Mouse (Mus musculus) left cerebral cortex, postnatal 10 days (tissue): ENCODE data around the gene Zscan21. TPM values are rescaled to one million over a fixed set of nuclear protein-coding genes. Genes with fewer than 3 reads are reported as not detected.

ENCODE experiments used
- DNase-seq, 2 experiments: peaks; one replicate each; pipeline ENCODE4 v3.0.0; 2021 to 2022; ENCODE audit warnings: low spot score in 2 of 2, mixed read lengths in 1 of 2; ENCODE audit errors: extremely low spot score in 1 of 2
- intact Hi-C: fragments of 180-260 bp; cut with DNase I; formaldehyde crosslinking; loops from one replicate; pipeline ENCODE4 v1.15.1; 2025
- total RNA-seq, 2 experiments: library from RNA; stranded (reverse); gene quantifications; 2 replicates each; pipeline ENCODE4 v1.2.3; 2021

Gene Zscan21
- total RNA-seq = 10 to 100 TPM; 21.8 to 26.1 TPM

DNA sequence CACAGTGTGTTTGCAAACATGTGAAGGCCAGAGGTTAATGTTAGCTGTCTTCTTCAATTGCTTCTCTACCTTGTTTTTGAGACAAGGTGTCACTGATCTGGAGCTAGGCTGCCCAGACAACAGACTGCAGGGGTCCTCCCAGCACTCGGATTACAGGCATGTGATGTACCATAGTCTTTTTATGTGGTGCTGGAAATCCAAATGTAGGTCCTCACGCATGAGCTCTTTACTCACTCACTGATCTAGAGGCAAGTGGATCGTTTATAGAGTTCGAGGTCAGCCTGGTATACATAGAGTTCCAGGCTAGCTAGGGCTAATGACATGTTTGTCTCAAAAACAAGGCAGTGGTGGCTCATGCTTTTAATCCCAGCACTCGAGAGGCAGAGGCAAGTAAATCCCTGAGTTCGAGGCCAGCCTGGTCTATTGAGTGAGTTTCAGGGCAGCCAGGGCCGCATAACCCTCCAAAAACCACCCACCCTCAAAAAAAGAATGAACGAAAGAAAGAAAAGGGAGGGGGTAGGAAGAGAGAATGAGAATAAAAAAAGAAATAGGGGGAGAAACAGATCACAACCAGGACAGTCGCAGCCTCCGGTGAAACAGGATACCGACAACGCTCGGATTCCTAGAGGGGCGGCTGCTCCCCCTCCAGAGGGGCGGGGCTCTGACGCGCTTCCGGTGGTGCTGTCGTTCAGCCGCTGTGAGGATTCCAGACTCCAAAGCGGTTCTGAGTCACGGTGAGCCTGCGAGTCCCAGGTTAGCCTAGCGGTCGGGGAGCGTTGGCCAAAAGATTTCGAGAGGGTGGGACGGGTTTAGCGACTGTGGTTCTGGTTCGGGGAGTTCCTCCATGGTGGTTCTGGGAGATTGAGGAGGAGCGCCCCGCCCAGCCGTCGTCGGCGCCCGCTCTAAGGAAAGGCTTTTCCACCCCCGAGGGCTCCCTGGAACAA is at the start of gene Zscan21:
Gene Zscan21 (plus strand): TSS at position 649 of the 944 bp plus-strand sequence.
- intact Hi-C loops = no loop called here
- DNase-seq = peak; percentile 79 to 92

- DNase-seq = no peak
- intact Hi-C loops = no loop called here
Observed at GRCm38 (mm10) chr5:138073803-138074202, 42.9 kb upstream of the Zscan21 start.

GRCm38 (mm10) chr5:138075684-138076083 is 41.0 kb upstream of the Zscan21 start:
- intact Hi-C loops = no loop called here
- no peak for DNase-seq

- intact Hi-C loops = no loop called here
Observed at GRCm38 (mm10) chr5:138076148-138076547, 40.6 kb upstream of the Zscan21 start.

DNA sequence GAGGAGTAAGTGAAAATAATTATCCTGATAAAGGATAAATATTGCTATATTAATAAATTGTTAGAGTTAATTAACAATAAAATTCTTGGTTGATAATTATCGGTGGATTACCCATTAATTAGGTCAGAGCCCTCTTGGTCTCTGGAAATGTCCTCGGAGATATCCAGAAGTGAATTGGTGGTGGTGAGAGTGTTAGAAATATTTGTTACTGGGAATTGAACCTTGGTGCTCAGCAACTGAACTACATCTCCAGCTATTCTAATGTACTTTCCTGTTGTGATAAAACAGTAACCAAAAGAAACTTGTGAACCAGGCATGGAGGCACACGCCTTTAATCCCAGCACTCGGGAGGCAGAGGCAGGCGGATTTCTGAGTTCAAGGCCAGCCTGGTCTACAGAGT is 36.2 kb upstream of the Zscan21 start:
- DNase-seq = no peak
- intact Hi-C loops = no loop called here

More at GRCm38 (mm10) chr5:138076148-138076547, 40.6 kb upstream of the Zscan21 start:
- DNase-seq = no peak

DNA sequence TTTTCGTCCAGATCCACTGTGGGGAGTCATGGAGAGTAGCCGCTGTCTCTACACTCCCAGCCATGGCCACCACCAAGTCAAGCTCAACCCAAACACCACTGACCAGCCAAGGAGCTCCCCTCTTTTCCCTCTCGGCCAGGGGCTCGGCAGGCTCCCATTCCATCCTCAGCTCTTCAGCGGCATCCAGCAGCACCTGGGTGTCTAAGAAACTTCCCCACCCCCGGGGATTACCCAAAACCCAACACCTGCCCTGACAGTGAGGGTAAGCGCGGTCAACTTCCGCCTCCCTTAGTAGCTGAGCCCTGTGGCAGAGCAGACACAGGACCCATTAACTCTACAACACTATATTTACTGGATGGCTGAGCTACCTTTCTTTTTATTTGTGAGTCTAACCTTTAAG is 35.3 kb upstream of the Zscan21 start:
- intact Hi-C loops = no loop called here
- DNase-seq = peak in 1 of 2 experiments; percentile 20

- no peak for DNase-seq
- intact Hi-C loops = no loop called here
Observed at GRCm38 (mm10) chr5:138083318-138083900, 33.3 kb upstream of the Zscan21 start.

- no peak for DNase-seq
- intact Hi-C loops = no loop called here
Observed at GRCm38 (mm10) chr5:138083936-138084335, 32.8 kb upstream of the Zscan21 start.

- intact Hi-C loops = no loop called here
Observed at GRCm38 (mm10) chr5:138084507-138084906, 32.2 kb upstream of the Zscan21 start.

GRCm38 (mm10) chr5:138084996-138085395 is 31.7 kb upstream of the Zscan21 start, which contains the start of gene Zkscan1:
Gene Zkscan1, plus strand, starts transcription at chr5:138085084.
- intact Hi-C loops = loop anchor here (5.0 kb wide), 1 partner anchor 293 kb away; no protein-coding TSS in a partner anchor
- DNase-seq = peak; percentile 80 to 81

More at GRCm38 (mm10) chr5:138084507-138084906, 32.2 kb upstream of the Zscan21 start:
- DNase-seq = no peak

- DNase-seq = no peak
- intact Hi-C loops = loop anchor here (5.0 kb wide), 1 partner anchor 293 kb away; no protein-coding TSS in a partner anchor
Observed at GRCm38 (mm10) chr5:138085421-138085911, 31.2 kb upstream of the Zscan21 start.

DNA sequence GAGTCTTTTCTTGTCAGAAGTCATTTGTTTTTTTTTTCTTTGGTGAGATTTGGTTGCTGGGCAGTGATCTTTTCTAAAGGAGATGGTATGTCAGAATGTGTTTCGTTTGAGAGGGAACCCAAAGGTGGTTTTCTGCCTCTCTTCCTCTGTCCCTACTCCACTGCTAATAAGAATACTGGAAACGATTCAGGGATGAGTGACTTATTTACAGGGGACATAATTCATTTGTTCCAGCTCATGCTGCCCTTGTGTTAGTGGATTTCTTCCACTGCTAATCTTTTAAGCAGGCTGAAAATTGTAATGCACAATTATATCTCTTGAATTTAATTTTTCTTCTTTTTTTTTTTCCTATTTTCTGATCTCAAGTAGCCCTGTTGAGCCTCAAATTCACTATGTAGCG is 29.9 kb upstream of the Zscan21 start:
- intact Hi-C loops = loop anchor here (5.0 kb wide), 1 partner anchor 295 kb away; no protein-coding TSS in a partner anchor
- no peak for DNase-seq

GRCm38 (mm10) chr5:138088366-138088765 is 28.3 kb upstream of the Zscan21 start:
- intact Hi-C loops = loop anchor here (5.0 kb wide), 1 partner anchor 296 kb away; no protein-coding TSS in a partner anchor
- no peak for DNase-seq

GRCm38 (mm10) chr5:138089108-138089551 is 27.6 kb upstream of the Zscan21 start:
- no peak for DNase-seq
- intact Hi-C loops = loop anchor here (5.0 kb wide), 1 partner anchor 297 kb away; no protein-coding TSS in a partner anchor

DNA sequence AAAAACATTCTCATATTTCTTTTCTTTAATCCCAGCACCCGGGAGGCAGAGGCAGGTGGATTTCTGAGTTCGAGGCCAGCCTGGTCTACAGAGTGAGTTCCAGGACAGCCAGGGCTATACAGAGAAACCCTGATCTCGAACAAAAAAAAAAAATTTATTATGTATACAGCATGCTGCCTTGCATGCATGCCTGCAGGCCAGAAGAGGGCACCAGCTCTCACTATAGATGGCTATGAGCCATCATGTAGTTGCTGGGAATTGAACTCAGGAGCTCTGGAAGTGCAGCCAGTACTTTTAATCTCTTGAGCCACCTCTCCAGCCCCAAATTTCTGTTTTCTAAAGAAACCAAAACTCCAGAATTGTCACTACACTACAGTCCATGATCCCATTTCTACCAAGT is 26.4 kb upstream of the Zscan21 start:
- intact Hi-C loops = no loop called here
- peak in 1 of 2 experiments; percentile 25 for DNase-seq

GRCm38 (mm10) chr5:138090737-138091136 is 26.0 kb upstream of the Zscan21 start:
- DNase-seq = no peak
- intact Hi-C loops = no loop called here

- intact Hi-C loops = no loop called here
- no peak for DNase-seq
Observed at GRCm38 (mm10) chr5:138092771-138093170, 23.9 kb upstream of the Zscan21 start.

DNA sequence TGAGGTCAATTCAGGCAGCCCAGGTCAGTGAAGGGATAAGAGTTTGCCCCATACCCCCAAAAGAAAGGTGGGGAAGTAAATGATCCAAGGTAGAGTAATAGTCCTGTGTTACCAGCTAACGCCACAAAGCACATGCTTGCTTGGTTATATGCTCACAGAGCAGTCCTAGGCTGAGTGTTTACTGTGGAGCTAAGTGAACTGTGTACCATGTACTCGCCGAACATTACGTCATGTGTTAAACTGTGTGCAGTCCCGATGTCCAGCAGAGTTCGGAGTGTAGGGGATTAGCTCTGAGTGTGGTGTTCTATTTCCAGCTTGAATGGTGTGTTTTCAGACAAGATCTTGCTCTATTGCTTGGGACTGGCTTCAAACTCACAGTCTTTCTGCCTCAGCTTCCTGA is 22.2 kb upstream of the Zscan21 start:
- no peak for DNase-seq
- intact Hi-C loops = no loop called here

DNA sequence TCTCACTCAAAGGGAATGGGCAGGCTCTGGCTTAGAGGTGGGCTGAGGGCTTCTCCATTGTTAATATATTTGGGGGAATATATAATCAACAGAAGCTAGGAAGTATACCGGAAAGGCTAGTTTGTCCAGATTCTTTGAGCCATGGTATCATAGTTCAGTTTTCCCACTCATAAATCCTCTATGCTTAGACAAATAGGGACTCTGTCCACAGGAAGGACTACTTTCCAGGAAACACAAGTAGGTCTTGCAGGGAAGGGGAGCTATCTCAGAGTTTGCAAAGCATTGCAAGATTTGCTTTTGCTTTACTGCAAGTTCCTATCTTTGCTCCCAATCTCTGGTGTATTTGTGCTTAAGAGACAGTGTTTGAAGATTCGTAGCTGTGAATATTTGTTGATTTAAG is 11.7 kb upstream of the Zscan21 start:
- intact Hi-C loops = no loop called here
- no peak for DNase-seq
